Mouse (Mus musculus) olfactory bulb, adult 2 months (tissue): ENCODE results near the gene Clec16a.

ENCODE experiments used
- CTCF ChIP-seq: fragments of 200-500 bp; IDR thresholded peaks from 2 replicates; pipeline ENCODE4 v1.5.1; 2012; ENCODE audit warnings: low read depth, mild to moderate bottlenecking, low read length, moderate library complexity; ENCODE audit not compliant: insufficient read depth
- POLR2A ChIP-seq: fragments of 200-500 bp; IDR thresholded peaks from 2 replicates; pipeline ENCODE4 v1.6.1; 2012; ENCODE audit warnings: mild to moderate bottlenecking, low read depth, low read length, moderate library complexity; ENCODE audit not compliant: insufficient read depth

GRCm38 (mm10) chr16:10719971-10720370 is 174.8 kb downstream of the Clec16a start:
- TF ChIP-seq CTCF (no peak), POLR2A (no peak)
